Mouse (Mus musculus) lung, postnatal 14 days (tissue): Measurements from ENCODE around the gene Rnf222.
A peak's percentile ranks its signal among the peaks of the same experiment; 100 is the strongest.

Experiments
- DNase-seq: peaks from one replicate; pipeline ENCODE4 v3.0.0; 2021

Gene Rnf222

DNA sequence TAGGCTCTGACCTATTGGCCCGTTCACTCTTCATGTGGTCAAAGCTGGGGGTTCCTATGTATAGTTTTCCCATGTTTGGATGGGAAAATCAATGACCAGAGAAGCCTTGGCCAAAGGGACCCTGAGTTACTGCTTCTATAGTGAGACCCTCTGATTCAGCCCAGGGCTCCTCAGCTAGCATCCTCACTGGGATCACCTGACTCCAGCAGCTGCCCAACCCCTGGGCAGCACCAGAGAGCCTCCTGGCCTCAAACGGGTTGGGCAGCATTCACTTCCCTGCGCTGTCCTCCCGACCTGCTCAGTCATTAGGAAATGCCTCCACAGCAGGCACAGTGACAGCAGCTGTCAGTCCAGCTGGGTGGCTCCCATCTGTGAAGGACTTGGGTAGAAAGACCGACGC, at the start of gene Rnf222:
TSS of gene Rnf222 (plus strand) at position 301 of the 400 bp plus-strand sequence.
- DNase-seq: no peak

- no peak for DNase-seq
These were observed 48.7 kb upstream of the Rnf222 start for GRCm38 (mm10) chr11:68839606-68840005.

GRCm38 (mm10) chr11:68850862-68851261, 37.5 kb upstream of the Rnf222 start:
- DNase-seq: no peak

- no peak for DNase-seq
These were observed 36.5 kb upstream of the Rnf222 start for GRCm38 (mm10) chr11:68851644-68852485.

GRCm38 (mm10) chr11:68852486-68852901, 35.9 kb upstream of the Rnf222 start:
- DNase-seq: peak; percentile 83

DNA sequence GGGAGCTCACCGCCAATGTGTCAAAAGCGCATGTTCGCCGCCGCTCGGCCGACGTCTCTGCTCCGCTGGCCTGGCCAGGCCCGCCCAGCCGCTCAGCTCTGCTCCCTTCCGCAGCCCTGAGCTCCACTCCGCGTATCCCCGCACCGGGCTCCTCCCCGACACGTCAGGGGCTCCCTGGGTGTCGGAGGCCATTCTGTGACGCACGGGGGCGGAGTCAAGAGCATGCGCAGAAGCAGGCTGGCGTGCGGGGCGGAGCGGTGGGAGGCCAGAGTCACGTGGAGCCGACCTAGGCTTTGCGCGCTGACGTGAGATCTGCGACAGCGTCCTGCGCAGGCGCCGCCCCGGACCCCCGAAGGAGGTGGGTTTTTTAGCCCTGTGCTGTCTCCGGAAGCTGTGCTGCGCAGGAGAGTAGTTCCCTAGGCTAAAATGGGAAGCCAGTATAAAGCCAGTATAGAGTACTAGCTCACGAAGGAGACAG, 35.4 kb upstream of the Rnf222 start:
- peak; percentile 100 for DNase-seq

- DNase-seq: peak; percentile 48
These were observed 34.5 kb upstream of the Rnf222 start for GRCm38 (mm10) chr11:68853611-68854401.

DNA sequence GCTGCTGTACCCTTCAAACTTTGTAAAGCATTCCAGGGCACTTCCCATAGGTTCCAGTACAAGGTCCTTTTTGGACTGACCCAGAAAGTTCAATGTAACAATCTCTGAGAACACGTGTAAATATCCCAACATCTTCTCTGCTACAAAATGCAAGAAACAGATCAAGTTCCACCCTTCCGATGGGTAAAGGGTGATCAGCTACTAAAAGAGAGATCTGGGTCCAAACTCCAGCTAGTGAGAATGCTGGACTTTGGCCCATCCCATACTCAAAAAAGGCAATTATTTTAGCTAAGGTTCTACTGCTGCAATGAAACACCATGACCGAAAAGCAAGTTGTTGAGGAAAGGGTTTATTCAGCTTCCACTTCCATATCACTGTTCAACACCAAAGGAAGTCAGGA, 33.7 kb upstream of the Rnf222 start:
- DNase-seq: no peak

- no peak for DNase-seq
These were observed 31.0 kb upstream of the Rnf222 start for GRCm38 (mm10) chr11:68857329-68857728.

- no peak for DNase-seq
These were observed 28.3 kb upstream of the Rnf222 start for GRCm38 (mm10) chr11:68859943-68860593.

DNA sequence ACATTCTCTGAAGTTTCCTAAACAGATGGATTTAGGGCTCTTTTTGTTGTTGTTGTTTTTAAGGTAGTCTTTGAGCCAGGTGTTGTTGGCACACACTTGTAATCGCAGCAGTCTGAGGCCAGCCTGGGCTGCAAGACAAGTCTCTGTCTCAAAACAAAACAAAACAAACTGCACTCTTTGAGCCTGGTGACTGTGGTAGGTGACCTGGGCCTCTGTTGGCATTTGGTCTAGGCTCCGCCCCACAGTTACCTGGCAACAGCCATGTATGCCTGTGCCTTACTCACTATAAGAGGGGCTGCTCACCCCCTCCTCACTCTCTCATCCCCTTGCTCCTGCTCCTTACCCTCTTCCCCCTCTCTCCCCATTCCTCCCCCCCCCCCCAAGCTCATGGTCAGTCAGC, 26.1 kb upstream of the Rnf222 start:
- no peak for DNase-seq

DNA sequence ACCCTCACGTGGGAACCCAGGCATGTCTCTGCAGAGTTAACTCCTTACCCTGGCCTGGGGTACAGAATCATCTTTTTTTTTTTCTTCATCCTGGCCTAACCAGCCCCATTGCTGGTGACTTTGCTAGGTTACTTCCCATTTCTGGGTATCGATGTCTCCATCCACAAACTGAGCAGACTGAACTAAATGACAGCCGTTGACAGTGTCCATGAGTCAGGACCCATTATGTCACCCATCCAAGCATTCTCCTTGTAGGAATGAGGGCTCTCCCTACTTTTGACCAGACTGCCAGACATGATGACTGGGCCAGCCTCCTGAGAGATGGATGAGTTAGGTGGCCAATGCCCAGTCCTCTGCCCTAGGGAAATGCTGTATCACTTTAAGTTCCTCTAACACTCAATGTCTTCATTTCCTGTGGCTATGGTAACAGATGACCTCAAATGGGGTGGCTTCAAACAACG, 24.7 kb upstream of the Rnf222 start:
- no peak for DNase-seq

DNA sequence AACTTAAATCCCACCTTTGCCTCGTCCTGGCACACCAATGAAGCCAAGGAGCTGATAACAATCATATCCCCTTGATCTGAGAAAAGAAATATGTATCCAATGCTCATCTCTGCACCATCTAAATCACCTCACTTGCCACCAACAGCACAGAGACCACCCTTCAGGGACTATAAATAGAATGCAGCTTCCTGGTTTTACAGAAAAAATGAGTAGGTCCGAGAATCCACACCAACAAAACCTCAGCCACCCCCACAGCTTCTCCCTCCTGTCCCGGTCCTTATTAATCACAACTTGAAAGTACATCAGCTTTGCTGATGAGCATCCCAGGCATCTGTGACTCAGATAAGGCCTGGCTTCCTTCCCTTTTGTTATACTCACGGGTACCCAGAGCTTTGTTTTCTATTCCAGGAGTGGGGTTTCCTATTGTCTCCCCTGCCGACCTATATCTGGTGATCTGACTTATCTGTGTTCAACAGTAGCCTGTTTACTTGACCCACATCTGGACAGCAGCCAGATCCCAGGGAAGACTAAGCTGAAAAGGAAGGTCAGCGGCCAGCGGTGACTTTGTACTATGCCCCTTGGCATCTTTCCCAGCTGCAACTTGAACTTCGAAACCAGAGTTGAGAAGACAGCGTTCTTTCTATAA, 23.7 kb upstream of the Rnf222 start:
- DNase-seq: peak; percentile 92

GRCm38 (mm10) chr11:68871277-68871676, 17.1 kb upstream of the Rnf222 start:
- DNase-seq: no peak

GRCm38 (mm10) chr11:68871748-68872147, 16.6 kb upstream of the Rnf222 start, which contains the start of gene Ndel1:
Gene Ndel1, minus strand, starts transcription at chr11:68871858.
- DNase-seq: peak; percentile 78

GRCm38 (mm10) chr11:68874841-68875240, 13.5 kb upstream of the Rnf222 start:
- DNase-seq: peak; percentile 84

DNA sequence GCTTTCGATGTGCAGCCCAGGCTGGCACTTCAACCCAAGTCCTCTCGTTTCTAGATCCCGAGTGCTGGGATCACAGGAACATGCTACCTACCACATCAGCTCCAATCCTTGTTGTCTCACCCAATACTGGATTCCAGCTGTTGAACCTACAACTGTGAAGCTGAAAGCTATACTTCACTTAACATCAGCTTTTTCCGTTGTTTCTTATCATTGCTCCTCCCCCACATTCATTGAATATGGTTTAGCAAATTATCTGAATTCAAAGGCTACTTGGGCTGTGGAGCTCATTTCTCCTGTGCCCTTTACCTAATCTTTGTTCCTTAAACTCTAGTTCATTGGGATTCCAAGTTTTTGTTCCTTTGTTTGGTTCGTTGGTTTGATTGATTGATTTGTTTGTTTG, 9.5 kb upstream of the Rnf222 start:
- DNase-seq: no peak

DNA sequence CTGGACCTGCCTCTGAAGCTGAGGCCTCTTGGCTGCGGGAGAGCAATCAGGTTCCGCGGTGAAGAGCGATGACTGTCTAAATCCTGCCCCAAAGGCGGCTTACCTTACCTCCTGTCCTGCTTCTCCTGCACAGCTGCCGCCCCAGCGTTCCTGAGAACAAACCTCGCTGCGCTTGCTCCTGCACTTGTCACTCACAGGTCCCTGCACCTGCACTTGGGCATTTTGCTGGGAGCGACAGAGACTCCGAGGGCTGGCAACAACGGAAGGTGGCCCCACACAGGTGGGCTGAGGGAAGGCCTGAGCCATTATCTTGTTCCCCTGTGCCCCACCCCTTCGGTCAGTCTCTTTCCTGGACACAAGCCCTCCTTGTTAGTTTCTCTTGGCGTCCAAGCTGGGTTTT, 6.2 kb upstream of the Rnf222 start:
- DNase-seq: no peak

- DNase-seq: no peak
These were observed 4.5 kb upstream of the Rnf222 start for GRCm38 (mm10) chr11:68883843-68884242.

DNA sequence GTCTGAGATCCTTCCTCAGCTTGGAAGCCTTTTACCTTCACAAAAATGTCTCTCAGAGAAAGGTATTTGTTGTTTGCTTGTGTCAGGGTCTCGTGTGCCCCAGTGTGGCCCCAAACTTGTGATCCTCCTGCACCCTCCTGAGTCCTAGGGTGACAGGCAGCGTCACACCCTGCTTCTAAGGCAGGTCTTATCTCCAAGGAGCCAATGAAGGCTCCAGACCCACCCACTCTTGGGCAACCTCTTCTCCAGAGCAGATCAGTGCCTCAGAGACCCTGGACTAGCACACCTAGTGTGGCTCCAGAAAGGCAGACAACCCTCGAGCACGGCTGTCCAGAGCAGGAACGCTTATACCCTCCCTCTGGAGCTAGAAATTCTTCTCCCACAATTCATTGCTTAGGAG, 4.0 kb upstream of the Rnf222 start:
- no peak for DNase-seq

GRCm38 (mm10) chr11:68886091-68886490, 2.3 kb upstream of the Rnf222 start:
- no peak for DNase-seq

DNA sequence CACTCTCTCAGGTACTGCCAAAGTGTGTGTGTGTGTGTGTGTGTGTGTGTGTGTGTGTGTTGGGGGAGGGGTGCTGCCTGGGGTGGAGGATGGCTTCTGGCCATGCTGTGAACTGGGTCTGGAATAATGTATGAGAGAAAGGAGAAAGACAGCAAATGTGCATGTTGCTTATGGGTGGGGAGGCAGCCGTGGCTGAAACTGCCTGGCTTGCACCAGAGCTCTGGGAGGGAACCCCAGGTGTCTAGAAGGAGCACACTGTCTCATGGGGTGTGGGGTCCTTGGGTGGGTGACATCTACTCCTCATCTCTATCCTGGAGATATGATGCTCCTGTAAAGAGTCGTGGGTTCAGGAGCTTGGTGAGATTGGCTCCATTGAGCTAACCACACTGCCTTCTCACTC, 300 bp downstream of the Rnf222 start:
- DNase-seq: no peak

DNA sequence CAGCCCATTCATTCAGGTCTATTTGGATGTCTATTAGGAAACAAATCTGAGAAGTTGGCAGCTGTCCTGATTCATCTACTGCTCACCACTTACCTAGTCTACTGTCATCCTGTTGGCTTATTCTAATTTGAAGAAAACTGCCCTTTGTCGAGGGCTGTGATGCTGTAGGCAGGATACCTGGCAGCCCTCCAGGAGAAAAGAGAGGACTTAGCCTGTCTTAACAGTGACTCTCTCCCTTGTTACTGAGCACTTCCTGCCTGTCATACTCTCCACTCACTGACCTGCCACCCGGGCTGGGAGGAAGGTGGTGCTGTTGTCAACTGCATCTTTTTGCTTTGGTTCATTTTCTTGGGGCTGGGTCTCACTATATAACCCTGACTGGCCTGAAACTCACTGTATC, 2.3 kb downstream of the Rnf222 start:
- no peak for DNase-seq
